Mouse (Mus musculus) neural tube, embryonic 12.5 days (tissue): ENCODE results near the gene Dpp3. TPM values are rescaled to one million over a fixed set of nuclear protein-coding genes. Genes with fewer than 3 reads are reported as not detected.

ENCODE experiments used
- ATAC-seq: fragments of 200-750 bp; cut with Nextera tagmentation; 2 replicates; pipeline ENCODE4 v1.8.0; 2017; ENCODE audit warnings: low read depth, mild to moderate bottlenecking, moderate TSS enrichment, moderate library complexity; ENCODE audit not compliant: low FRiP score
- H3K27ac ChIP-seq: fragments of 300-500 bp; sonication (generic); 2 replicates; pipeline ENCODE4 v1.5.1; 2016
- H3K27me3 ChIP-seq: fragments of 300-500 bp; sonication (generic); replicated peaks from 2 replicates; pipeline ENCODE4 v1.6.1; 2016; ENCODE audit warnings: mild to moderate bottlenecking
- H3K36me3 ChIP-seq: fragments of 300-500 bp; sonication (generic); 2 replicates; pipeline ENCODE4 v1.6.1; 2016; ENCODE audit warnings: mild to moderate bottlenecking
- H3K4me1 ChIP-seq: fragments of 300-500 bp; sonication (generic); 2 replicates; pipeline ENCODE4 v1.6.1; 2016
- H3K4me2 ChIP-seq: fragments of 300-500 bp; sonication (generic); replicated peaks from 2 replicates; pipeline ENCODE4 v1.6.1; 2016; ENCODE audit warnings: mild to moderate bottlenecking
- H3K4me3 ChIP-seq: fragments of 300-500 bp; sonication (generic); 2 replicates; pipeline ENCODE4 v1.5.1; 2016
- H3K9ac ChIP-seq: fragments of 300-500 bp; sonication (generic); 2 replicates; pipeline ENCODE4 v1.6.1; 2016; ENCODE audit warnings: mild to moderate bottlenecking
- H3K9me3 ChIP-seq: fragments of 300-500 bp; sonication (generic); 2 replicates; pipeline ENCODE4 v1.6.1; 2016; ENCODE audit warnings: mild to moderate bottlenecking
- WGBS: fragments of 180-500 bp; shearing (Covaris S2); methylation state at CpG from one replicate; pipeline ENCODE4 v1.1.7; 2016; 5-methylcytosine and 5-hydroxymethylcytosine counted together
- polyA plus RNA-seq: library from polyadenylated mRNA; unstranded; fragments of >200 nt; fragmentation: Nextera tagmentation; extraction: Ambion mirVana; gene quantifications from 2 replicates; pipeline ENCODE4 v1.2.1, GENCODE M21; 2016

Gene Dpp3
- polyA plus RNA-seq, 1 experiment from 2014 or later: 167 TPM

GRCm38 (mm10) chr19:4919652-4920051, 8.4 kb downstream of the Dpp3 start:
- H3K9me3 ChIP-seq: no peaks in the 10 kb centered on the region
- ATAC-seq: no peak
- no peak overlapping the region for H3K27ac ChIP-seq
- H3K9ac ChIP-seq: no peak overlapping the region
- H3K4me2 ChIP-seq: no peak overlapping the region
- 88% methylated on average over 6 of the region's 6 CpGs for WGBS
- H3K27me3 ChIP-seq: no peaks in the 10 kb centered on the region
- H3K36me3 ChIP-seq: peaks cover 96% of the 10 kb centered on the region
- no peak overlapping the region for H3K4me3 ChIP-seq
- no peaks in the 10 kb centered on the region for H3K4me1 ChIP-seq

GRCm38 (mm10) chr19:4916827-4917226, 11.3 kb downstream of the Dpp3 start:
- Histone ChIP-seq H3K4me2 (no peak overlapping the region), H3K4me1 (no peaks in the 10 kb centered on the region), H3K9ac (no peak overlapping the region), H3K36me3 (peaks cover 96% of the 10 kb centered on the region), H3K27ac (no peak overlapping the region), H3K9me3 (no peaks in the 10 kb centered on the region), H3K4me3 (no peak overlapping the region), H3K27me3 (no peaks in the 10 kb centered on the region)
- no peak for ATAC-seq
- WGBS: 94% methylated on average over 10 of the region's 10 CpGs

GRCm38 (mm10) chr19:4915924-4916603, 12.0 kb downstream of the Dpp3 start:
- WGBS: 94% methylated on average over 15 of the region's 15 CpGs
- Histone ChIP-seq H3K27ac (no peak overlapping the region), H3K36me3 (peaks cover 93% of the 10 kb centered on the region), H3K4me1 (no peaks in the 10 kb centered on the region), H3K9me3 (no peaks in the 10 kb centered on the region), H3K9ac (no peak overlapping the region), H3K27me3 (no peaks in the 10 kb centered on the region), H3K4me3 (no peak overlapping the region), H3K4me2 (no peak overlapping the region)
- no peak for ATAC-seq

GRCm38 (mm10) chr19:4909376-4909775, 18.7 kb downstream of the Dpp3 start:
- no peak overlapping the region for H3K27ac ChIP-seq
- ATAC-seq: no peak
- no peaks in the 10 kb centered on the region for H3K9me3 ChIP-seq
- H3K36me3 ChIP-seq: peaks cover 60% of the 10 kb centered on the region
- H3K4me3 ChIP-seq: no peak overlapping the region
- WGBS: 93% methylated on average over 7 of the region's 7 CpGs
- H3K4me1 ChIP-seq: peaks cover 5% of the 10 kb centered on the region
- H3K9ac ChIP-seq: no peak overlapping the region
- no peak overlapping the region for H3K4me2 ChIP-seq
- H3K27me3 ChIP-seq: no peaks in the 10 kb centered on the region

DNA sequence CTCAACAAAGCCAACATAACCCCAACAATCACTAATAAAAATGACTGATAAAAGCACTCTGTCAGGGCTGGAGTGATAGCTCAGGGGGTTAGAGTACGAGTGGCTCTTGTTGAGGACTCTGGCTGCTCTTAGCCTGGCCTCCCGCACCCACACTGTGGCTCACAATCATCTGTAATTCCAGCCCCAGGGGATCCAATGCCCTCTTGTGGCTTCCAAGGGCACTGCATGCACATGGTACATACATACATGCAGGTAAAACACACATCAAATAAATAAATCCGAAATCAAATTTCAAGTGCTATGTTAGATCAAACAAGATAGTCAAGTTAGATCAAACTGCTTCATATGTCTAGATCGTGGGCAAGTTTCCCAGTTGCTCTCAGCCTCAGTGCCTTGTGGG, 20.0 kb downstream of the Dpp3 start:
- Histone ChIP-seq H3K4me2 (no peak overlapping the region), H3K4me1 (peaks cover 5% of the 10 kb centered on the region), H3K4me3 (no peak overlapping the region), H3K9me3 (no peaks in the 10 kb centered on the region), H3K27ac (no peak overlapping the region), H3K27me3 (no peaks in the 10 kb centered on the region), H3K9ac (no peak overlapping the region), H3K36me3 (peaks cover 54% of the 10 kb centered on the region)
- WGBS: 84% methylated on average over 4 of the region's 4 CpGs
- ATAC-seq: no peak

- ATAC-seq: peak; percentile 58; the same call in 1 of the 2 replicates
- Histone ChIP-seq H3K4me2 (peak within 1 kb of the TSS; percentile 73), H3K9ac (peak within 1 kb of the TSS; percentile 48), H3K36me3 (peaks cover 49% of the 10 kb centered on the region), H3K4me3 (peak within 1 kb of the TSS; percentile 58), H3K9me3 (no peaks in the 10 kb centered on the region), H3K4me1 (peaks cover 5% of the 10 kb centered on the region), H3K27me3 (no peaks in the 10 kb centered on the region), H3K27ac (no peak within 1 kb of the TSS)
- 9% methylated on average over 31 of the region's 31 CpGs for WGBS
Observed at GRCm38 (mm10) chr19:4905979-4906794, 21.9 kb downstream of the Dpp3 start, which contains the start of gene Bbs1. TSS of gene Bbs1 (minus strand) at chr19:4906628.

GRCm38 (mm10) chr19:4899888-4900287, 28.2 kb downstream of the Dpp3 start:
- Histone ChIP-seq H3K9me3 (no peaks in the 10 kb centered on the region), H3K36me3 (peaks cover 52% of the 10 kb centered on the region), H3K4me3 (no peak overlapping the region), H3K9ac (no peak overlapping the region), H3K27me3 (no peaks in the 10 kb centered on the region), H3K27ac (no peak overlapping the region), H3K4me2 (no peak overlapping the region), H3K4me1 (no peaks in the 10 kb centered on the region)
- WGBS: 78% methylated on average over 3 of the region's 3 CpGs
- ATAC-seq: no peak

DNA sequence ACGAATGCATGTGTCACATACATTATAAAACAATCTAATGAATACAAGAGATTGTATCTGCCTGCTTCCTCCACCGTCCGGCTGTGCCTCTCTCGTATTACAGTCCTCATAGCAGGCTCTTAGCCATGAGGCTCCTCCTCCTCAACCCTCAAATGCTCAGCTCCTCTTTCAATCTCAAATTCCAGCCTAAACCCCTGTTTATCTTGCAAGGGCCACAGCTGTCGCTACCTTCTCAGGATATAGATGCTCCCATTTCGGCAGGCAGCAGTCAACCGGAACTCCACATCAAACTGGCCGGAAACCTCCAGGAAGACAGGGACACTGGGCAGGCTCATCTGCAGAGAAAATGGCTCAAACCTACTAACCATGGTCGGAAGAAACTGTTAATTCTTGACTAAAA, 29.1 kb downstream of the Dpp3 start:
- no peaks in the 10 kb centered on the region for H3K4me1 ChIP-seq
- H3K4me3 ChIP-seq: no peak overlapping the region
- ATAC-seq: no peak
- H3K36me3 ChIP-seq: peaks cover 52% of the 10 kb centered on the region
- WGBS: 79% methylated on average over 9 of the region's 9 CpGs
- no peak overlapping the region for H3K9ac ChIP-seq
- no peaks in the 10 kb centered on the region for H3K9me3 ChIP-seq
- no peaks in the 10 kb centered on the region for H3K27me3 ChIP-seq
- no peak overlapping the region for H3K4me2 ChIP-seq
- H3K27ac ChIP-seq: no peak overlapping the region

DNA sequence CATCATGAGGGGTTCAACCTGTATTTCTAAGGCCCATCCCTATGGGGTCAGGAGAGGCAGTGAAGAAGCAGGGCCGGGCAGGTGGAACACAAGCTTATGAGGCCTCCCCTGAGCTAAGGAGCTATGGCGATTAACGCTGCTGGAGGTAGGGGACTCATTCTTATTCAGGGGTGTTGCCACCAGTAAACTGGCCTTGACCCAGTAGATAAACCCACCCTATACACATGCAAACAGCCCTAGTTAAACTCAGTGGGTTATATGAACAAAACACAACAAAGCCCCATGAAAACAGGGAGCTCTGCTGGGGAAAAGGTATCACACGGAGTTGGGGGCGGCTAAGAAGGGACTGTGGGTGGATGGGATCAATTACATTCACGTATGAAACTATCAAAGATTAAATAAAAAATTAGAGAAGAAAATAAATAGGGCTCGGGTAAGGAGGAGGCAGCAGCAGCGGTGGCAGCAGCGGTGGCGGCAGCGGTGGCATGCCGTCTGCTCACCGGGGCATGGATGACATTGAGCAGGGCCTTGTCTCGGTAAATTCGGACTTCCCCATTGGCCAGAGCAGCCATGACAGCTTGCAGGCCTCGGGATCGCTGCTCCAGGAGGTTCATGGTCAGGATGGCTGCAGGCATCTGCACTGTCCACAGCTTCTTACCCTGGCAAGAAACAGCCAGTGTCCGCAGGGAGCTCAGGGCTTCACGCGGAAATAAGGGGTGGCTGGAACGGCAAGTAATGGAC, 31.1 kb downstream of the Dpp3 start:
- 51% methylated on average over 21 of the region's 21 CpGs for WGBS
- no peak overlapping the region for H3K4me2 ChIP-seq
- H3K4me1 ChIP-seq: no peaks in the 10 kb centered on the region
- no peak overlapping the region for H3K9ac ChIP-seq
- H3K27me3 ChIP-seq: no peaks in the 10 kb centered on the region
- peaks cover 49% of the 10 kb centered on the region for H3K36me3 ChIP-seq
- no peaks in the 10 kb centered on the region for H3K9me3 ChIP-seq
- no peak for ATAC-seq
- H3K27ac ChIP-seq: no peak overlapping the region
- H3K4me3 ChIP-seq: no peak overlapping the region

DNA sequence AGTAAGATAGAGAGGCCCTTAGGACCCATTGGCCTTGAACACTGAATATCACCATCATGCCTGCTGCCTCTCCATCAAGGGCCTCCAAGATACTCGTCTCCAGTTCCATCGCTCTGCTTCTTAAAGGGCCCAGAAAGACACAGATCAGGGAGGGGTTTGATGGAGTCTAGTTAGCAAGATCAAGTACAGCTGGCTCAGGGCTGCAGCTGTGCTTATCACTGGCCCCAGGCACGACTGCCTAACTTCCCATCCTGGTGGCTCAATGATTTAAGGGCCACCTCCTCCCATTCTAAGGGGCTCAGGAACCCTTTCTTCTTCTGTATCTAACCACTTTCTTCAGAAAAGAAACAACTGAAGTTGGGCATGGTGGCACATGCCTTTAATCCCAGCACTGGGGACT, 36.3 kb downstream of the Dpp3 start:
- Histone ChIP-seq H3K36me3 (peaks cover 42% of the 10 kb centered on the region), H3K4me2 (no peak overlapping the region), H3K4me1 (no peaks in the 10 kb centered on the region), H3K4me3 (no peak overlapping the region), H3K27ac (no peak overlapping the region), H3K9ac (no peak overlapping the region), H3K9me3 (no peaks in the 10 kb centered on the region), H3K27me3 (no peaks in the 10 kb centered on the region)
- ATAC-seq: no peak
- 83% methylated on average over 3 of the region's 3 CpGs for WGBS

GRCm38 (mm10) chr19:4889791-4890190, 38.3 kb downstream of the Dpp3 start:
- Histone ChIP-seq H3K4me3 (no peak overlapping the region), H3K9ac (no peak overlapping the region), H3K4me1 (no peaks in the 10 kb centered on the region), H3K36me3 (peaks cover 38% of the 10 kb centered on the region), H3K9me3 (no peaks in the 10 kb centered on the region), H3K4me2 (no peak overlapping the region), H3K27ac (no peak overlapping the region), H3K27me3 (no peaks in the 10 kb centered on the region)
- WGBS: 85% methylated on average over 10 of the region's 10 CpGs
- no peak for ATAC-seq

- Histone ChIP-seq H3K4me2 (no peak overlapping the region), H3K36me3 (peaks cover 4% of the 10 kb centered on the region; the same call in 1 of the 2 replicates), H3K9me3 (no peaks in the 10 kb centered on the region), H3K4me1 (peaks cover 12% of the 10 kb centered on the region; the same call in 1 of the 2 replicates), H3K27ac (no peak overlapping the region), H3K9ac (no peak overlapping the region), H3K27me3 (no peaks in the 10 kb centered on the region), H3K4me3 (no peak overlapping the region)
- no peak for ATAC-seq
- 83% methylated on average over 4 of the region's 4 CpGs for WGBS
Observed at GRCm38 (mm10) chr19:4883961-4884360, 44.1 kb downstream of the Dpp3 start.
